Mouse (Mus musculus) limb, embryonic 10.5 days (tissue): ENCODE results near the gene Ankib1. TPM values are rescaled to one million over a fixed set of nuclear protein-coding genes. Genes with fewer than 3 reads are reported as not detected.
A peak's percentile ranks its signal among the peaks of the same experiment; 100 is the strongest.
"Not testable (repeated sequence)": the region's sequence is repeated elsewhere in the genome, so short reads cannot be mapped to it uniquely, and the experiment has no call there.

ENCODE experiments used
- DNase-seq: peaks from one replicate; pipeline ENCODE4 v3.0.0-alpha.2; 2017; ENCODE audit warnings: low spot score
- H3K27ac ChIP-seq: fragments of 300-500 bp; sonication (generic); 2 replicates; pipeline ENCODE4 v1.5.1; 2016; ENCODE audit warnings: mild to moderate bottlenecking
- H3K27me3 ChIP-seq: fragments of 300-500 bp; sonication (generic); 2 replicates; pipeline ENCODE4 v1.6.1; 2016; ENCODE audit warnings: low read depth, mild to moderate bottlenecking; ENCODE audit not compliant: poor library complexity, severe bottlenecking
- H3K36me3 ChIP-seq: fragments of 300-500 bp; sonication (generic); 2 replicates; pipeline ENCODE4 v1.6.1; 2016; ENCODE audit warnings: mild to moderate bottlenecking, moderate library complexity
- H3K4me1 ChIP-seq: fragments of 300-500 bp; sonication (generic); 2 replicates; pipeline ENCODE4 v1.6.1; 2016
- H3K4me3 ChIP-seq: fragments of 300-500 bp; sonication (generic); 2 replicates; pipeline ENCODE4 v1.5.1; 2016; ENCODE audit warnings: mild to moderate bottlenecking, moderate library complexity
- H3K9me3 ChIP-seq: fragments of 300-500 bp; sonication (generic); replicated peaks from 2 replicates; pipeline ENCODE4 v1.6.1; 2016; ENCODE audit warnings: mild to moderate bottlenecking
- WGBS: fragments of 180-500 bp; shearing (Covaris S2); methylation state at CpG from one replicate; pipeline ENCODE4 v1.1.7; 2016; 5-methylcytosine and 5-hydroxymethylcytosine counted together
- polyA plus RNA-seq: library from polyadenylated mRNA; unstranded; fragments of >200 nt; fragmentation: Nextera tagmentation; extraction: Ambion mirVana; gene quantifications from 2 replicates; pipeline ENCODE4 v1.2.1, GENCODE M21; 2016

The Ankib1 gene
- polyA plus RNA-seq, result 8.0 and 9.8 TPM in 2 replicates

GRCm38 (mm10) chr5:3802433-3803291 is at the start of gene Ankib1, which contains the start of gene Krit1:
Gene Ankib1, minus strand, starts transcription at chr5:3802925.
Gene Krit1, plus strand, starts transcription at chr5:3803184.
- Histone ChIP-seq H3K4me1 (peaks cover 12% of the 10 kb centered on the region), H3K27me3 (no peaks in the 10 kb centered on the region), H3K9me3 (no peaks in the 10 kb centered on the region), H3K36me3 (no peaks in the 10 kb centered on the region), H3K4me3 (peak within 1 kb of the TSS; percentile 88), H3K27ac (peak within 1 kb of the TSS; percentile 93)
- WGBS, result under 1% methylated on average over 108 of the region's 109 CpGs
- DNase-seq, result peak; percentile 92

- Histone ChIP-seq H3K36me3 (peaks cover 19% of the 10 kb centered on the region; the same call in 1 of the 2 replicates), H3K4me3 (peak within 1 kb of the TSS; percentile 57), H3K4me1 (peaks cover 5% of the 10 kb centered on the region), H3K9me3 (no peaks in the 10 kb centered on the region), H3K27ac (peak within 1 kb of the TSS; percentile 56; the same call in 1 of the 2 replicates), H3K27me3 (no peaks in the 10 kb centered on the region)
- 4% methylated on average over 24 of the region's 24 CpGs for WGBS
- DNase-seq, result peak; percentile 47
These were observed 42.3 kb upstream of the Ankib1 start, which contains the start of gene Lrrd1 for GRCm38 (mm10) chr5:3845026-3845425. Gene Lrrd1, plus strand, starts transcription at chr5:3845173.

- H3K9me3 ChIP-seq, result no peaks in the 10 kb centered on the region
- no peak for DNase-seq
These were observed 31.4 kb upstream of the Ankib1 start for GRCm38 (mm10) chr5:3834107-3834506.

GRCm38 (mm10) chr5:3808472-3808871 is 5.7 kb upstream of the Ankib1 start:
- DNase-seq, result no peak
- 94% methylated on average over 1 of the region's 1 CpGs for WGBS

More at GRCm38 (mm10) chr5:3834107-3834506, 31.4 kb upstream of the Ankib1 start:
- Histone ChIP-seq H3K4me1 (no peaks in the 10 kb centered on the region), H3K36me3 (peaks cover 64% of the 10 kb centered on the region), H3K27ac (no peak overlapping the region), H3K4me3 (no peak overlapping the region), H3K27me3 (no peaks in the 10 kb centered on the region)
- 89% methylated on average over 1 of the region's 1 CpGs for WGBS

GRCm38 (mm10) chr5:3803292-3804165 is 804 bp upstream of the Ankib1 start:
- Histone ChIP-seq H3K4me3 (peak overlapping the region; percentile 88), H3K9me3 (no peaks in the 10 kb centered on the region), H3K27me3 (no peaks in the 10 kb centered on the region), H3K4me1 (peaks cover 12% of the 10 kb centered on the region), H3K27ac (peak overlapping the region; percentile 93), H3K36me3 (0 out of 2 replicates have a peak, but pooled peaks cover 2% of the 10 kb centered on the region)
- WGBS, result under 1% methylated on average over 36 of the region's 36 CpGs
- no peak for DNase-seq

More at GRCm38 (mm10) chr5:3808472-3808871, 5.7 kb upstream of the Ankib1 start:
- Histone ChIP-seq H3K4me3 (no peak overlapping the region), H3K27me3 (no peaks in the 10 kb centered on the region), H3K36me3 (peaks cover 30% of the 10 kb centered on the region), H3K4me1 (peaks cover 6% of the 10 kb centered on the region), H3K27ac (no peak overlapping the region), H3K9me3 (no peaks in the 10 kb centered on the region)

GRCm38 (mm10) chr5:3801672-3802432 is 873 bp downstream of the Ankib1 start:
- Histone ChIP-seq H3K9me3 (no peaks in the 10 kb centered on the region), H3K4me3 (peak overlapping the region; percentile 88), H3K4me1 (peaks cover 12% of the 10 kb centered on the region), H3K27ac (peak overlapping the region; percentile 93), H3K27me3 (no peaks in the 10 kb centered on the region), H3K36me3 (no peaks in the 10 kb centered on the region)
- DNase-seq, result peak; percentile 67
- WGBS, result 7% methylated on average over 18 of the region's 18 CpGs

GRCm38 (mm10) chr5:3800881-3801280 is 1.8 kb downstream of the Ankib1 start:
- no peak overlapping the region for H3K4me3 ChIP-seq
- WGBS, result 87% methylated on average over 4 of the region's 4 CpGs

GRCm38 (mm10) chr5:3800041-3800440 is 2.7 kb downstream of the Ankib1 start:
- Histone ChIP-seq H3K36me3 (no peaks in the 10 kb centered on the region), H3K4me3 (no peak overlapping the region), H3K27me3 (no peaks in the 10 kb centered on the region), H3K27ac (no peak overlapping the region), H3K4me1 (peaks cover 12% of the 10 kb centered on the region), H3K9me3 (no peaks in the 10 kb centered on the region)
- WGBS, result 86% methylated on average over 1 of the region's 1 CpGs
- no peak for DNase-seq

More at GRCm38 (mm10) chr5:3800881-3801280, 1.8 kb downstream of the Ankib1 start:
- H3K27me3 ChIP-seq, result no peaks in the 10 kb centered on the region
- no peak overlapping the region for H3K27ac ChIP-seq
- H3K9me3 ChIP-seq, result no peaks in the 10 kb centered on the region
- DNase-seq, result no peak
- H3K36me3 ChIP-seq, result no peaks in the 10 kb centered on the region
- peaks cover 12% of the 10 kb centered on the region for H3K4me1 ChIP-seq

GRCm38 (mm10) chr5:3798656-3799055 is 4.1 kb downstream of the Ankib1 start:
- H3K9me3 ChIP-seq, H3K27me3 ChIP-seq, H3K4me1 ChIP-seq, DNase-seq, H3K4me3 ChIP-seq, H3K36me3 ChIP-seq, H3K27ac ChIP-seq: not testable (repeated sequence)

- H3K27me3 ChIP-seq, H3K27ac ChIP-seq, DNase-seq, H3K4me1 ChIP-seq, H3K36me3 ChIP-seq, H3K9me3 ChIP-seq, H3K4me3 ChIP-seq: not testable (repeated sequence)
- 98% methylated on average over 2 of the region's 2 CpGs for WGBS
These were observed 5.6 kb downstream of the Ankib1 start for GRCm38 (mm10) chr5:3797101-3797500.

- 0 out of 2 replicates have a peak, but pooled peaks cover 3% of the 10 kb centered on the region for H3K36me3 ChIP-seq
- H3K27me3 ChIP-seq, result no peaks in the 10 kb centered on the region
- DNase-seq, result no peak
- no peak overlapping the region for H3K4me3 ChIP-seq
- no peaks in the 10 kb centered on the region for H3K4me1 ChIP-seq
- no peaks in the 10 kb centered on the region for H3K9me3 ChIP-seq
- H3K27ac ChIP-seq, result no peak overlapping the region
These were observed 11.7 kb downstream of the Ankib1 start for GRCm38 (mm10) chr5:3791048-3791447.

GRCm38 (mm10) chr5:3787548-3787947 is 15.2 kb downstream of the Ankib1 start:
- H3K4me3 ChIP-seq, result no peak overlapping the region
- H3K27me3 ChIP-seq, result no peaks in the 10 kb centered on the region
- no peak overlapping the region for H3K27ac ChIP-seq
- whole genome bisulfite sequencing, result 93% methylated on average over 4 of the region's 4 CpGs
- no peaks in the 10 kb centered on the region for H3K36me3 ChIP-seq
- no peaks in the 10 kb centered on the region for H3K4me1 ChIP-seq
- no peak for DNase-seq
- H3K9me3 ChIP-seq, result no peaks in the 10 kb centered on the region
